Mouse (Mus musculus): ENCODE measurements around the gene Gm13539. TPM values are rescaled to one million over a fixed set of nuclear protein-coding genes. Genes with fewer than 3 reads are reported as not detected.

The Gm13539 gene
- polyA plus RNA-seq, 1 experiment from 2014 or later = not detected

Other genes with a start within 250 kb of the Gm13539 start
- gene Traf2, start 235.3 kb upstream of the Gm13539 start, polyA plus RNA-seq (2014; fragmentation: Nextera tagmentation; extraction: Ambion mirVana) = 29.0 and 31.6 TPM in 2 replicates
- gene Edf1, start 224.4 kb upstream of the Gm13539 start, polyA plus RNA-seq (2014; fragmentation: Nextera tagmentation; extraction: Ambion mirVana) = 385 TPM in 2 replicates
- 1.4 and 2.2 TPM in 2 replicates for gene Mamdc4, start 207.4 kb upstream of the Gm13539 start, polyA plus RNA-seq (2014; fragmentation: Nextera tagmentation; extraction: Ambion mirVana)
- gene Phpt1, start 207.0 kb upstream of the Gm13539 start, polyA plus RNA-seq (2014; fragmentation: Nextera tagmentation; extraction: Ambion mirVana) = 158 and 159 TPM in 2 replicates
- 0.07 and 0.10 TPM in 2 replicates for gene Ajm1, start 200.5 kb upstream of the Gm13539 start, polyA plus RNA-seq (2014; fragmentation: Nextera tagmentation; extraction: Ambion mirVana)
- gene Rabl6, start 173.7 kb upstream of the Gm13539 start, polyA plus RNA-seq (2014; fragmentation: Nextera tagmentation; extraction: Ambion mirVana) = 49.2 and 51.2 TPM in 2 replicates
- gene Ccdc183, start 164.6 kb upstream of the Gm13539 start, polyA plus RNA-seq (2014; fragmentation: Nextera tagmentation; extraction: Ambion mirVana) = 0.25 and 0.28 TPM in 2 replicates
- gene Tmem141, start 160.3 kb upstream of the Gm13539 start, polyA plus RNA-seq (2014; fragmentation: Nextera tagmentation; extraction: Ambion mirVana) = 17.9 and 19.1 TPM in 2 replicates
- 1.3 and 1.6 TPM in 2 replicates for gene Fcna, start 154.2 kb upstream of the Gm13539 start, polyA plus RNA-seq (2014; fragmentation: Nextera tagmentation; extraction: Ambion mirVana)
- not detected in 2 replicates for gene Lcn8, start 129.1 kb upstream of the Gm13539 start, polyA plus RNA-seq (2014; fragmentation: Nextera tagmentation; extraction: Ambion mirVana)
- gene Lcn5, start 124.3 kb upstream of the Gm13539 start, polyA plus RNA-seq (2014; fragmentation: Nextera tagmentation; extraction: Ambion mirVana) = not detected in 2 replicates
- not detected in 2 replicates for gene Lcn6, start 105.5 kb upstream of the Gm13539 start, polyA plus RNA-seq (2014; fragmentation: Nextera tagmentation; extraction: Ambion mirVana)
- not detected in 2 replicates for gene Lcn10, start 99.5 kb upstream of the Gm13539 start, polyA plus RNA-seq (2014; fragmentation: Nextera tagmentation; extraction: Ambion mirVana)
- not detected in 2 replicates for gene Obp2a, start 82.2 kb upstream of the Gm13539 start, polyA plus RNA-seq (2014; fragmentation: Nextera tagmentation; extraction: Ambion mirVana)
- 57.1 and 59.7 TPM in 2 replicates for gene Bmyc, start 75.5 kb upstream of the Gm13539 start, polyA plus RNA-seq (2014; fragmentation: Nextera tagmentation; extraction: Ambion mirVana)
- gene Obp2b, start 45.2 kb upstream of the Gm13539 start, polyA plus RNA-seq (2014; fragmentation: Nextera tagmentation; extraction: Ambion mirVana) = not detected in 2 replicates
- not detected in 2 replicates for gene Lcn3, start 16.7 kb upstream of the Gm13539 start, polyA plus RNA-seq (2014; fragmentation: Nextera tagmentation; extraction: Ambion mirVana)
- not detected in 2 replicates for gene Lcn11, start 5.2 kb upstream of the Gm13539 start, polyA plus RNA-seq (2014; fragmentation: Nextera tagmentation; extraction: Ambion mirVana)
- gene Glt6d1, start 33.6 kb downstream of the Gm13539 start, polyA plus RNA-seq (2014; fragmentation: Nextera tagmentation; extraction: Ambion mirVana) = not detected in 2 replicates
- not detected in 2 replicates for gene Lcn9, start 40.9 kb downstream of the Gm13539 start, polyA plus RNA-seq (2014; fragmentation: Nextera tagmentation; extraction: Ambion mirVana)
- gene Sohlh1, start 65.0 kb downstream of the Gm13539 start, polyA plus RNA-seq (2014; fragmentation: Nextera tagmentation; extraction: Ambion mirVana) = not detected in 2 replicates
- gene Kcnt1, start 81.5 kb downstream of the Gm13539 start, polyA plus RNA-seq (2014; fragmentation: Nextera tagmentation; extraction: Ambion mirVana) = 0.23 and 0.32 TPM in 2 replicates
- 34.4 and 46.8 TPM in 2 replicates for gene Camsap1, start 201.0 kb downstream of the Gm13539 start, polyA plus RNA-seq (2014; fragmentation: Nextera tagmentation; extraction: Ambion mirVana)
- gene Ubac1, start 239.5 kb downstream of the Gm13539 start, polyA plus RNA-seq (2014; fragmentation: Nextera tagmentation; extraction: Ambion mirVana) = 96.1 and 101 TPM in 2 replicates